Mouse (Mus musculus) hindbrain, embryonic 16.5 days (tissue): ENCODE results near the gene Tmem236. TPM values are rescaled to one million over a fixed set of nuclear protein-coding genes. Genes with fewer than 3 reads are reported as not detected.

ENCODE experiments used
- ATAC-seq: fragments of 200-750 bp; cut with Nextera tagmentation; 2 replicates; pipeline ENCODE4 v1.8.0; 2017; ENCODE audit warnings: moderate TSS enrichment, moderate library complexity
- H3K27ac ChIP-seq: fragments of 300-500 bp; sonication (generic); 2 replicates; pipeline ENCODE4 v1.5.1; 2014; ENCODE audit warnings: low read depth, mild to moderate bottlenecking, control low read depth, low read length, moderate library complexity
- H3K27me3 ChIP-seq: fragments of 300-500 bp; sonication (generic); replicated peaks from 2 replicates; pipeline ENCODE4 v1.6.1; 2014; ENCODE audit warnings: low read length; ENCODE audit not compliant: control insufficient read depth, insufficient read depth
- H3K36me3 ChIP-seq: fragments of 300-500 bp; sonication (generic); 2 replicates; pipeline ENCODE4 v1.6.1; 2014; ENCODE audit warnings: mild to moderate bottlenecking, low read length, moderate library complexity, mixed read lengths; ENCODE audit not compliant: control insufficient read depth, insufficient read depth
- H3K4me1 ChIP-seq: fragments of 300-500 bp; sonication (generic); 2 replicates; pipeline ENCODE4 v1.6.1; 2014; ENCODE audit warnings: low read depth, low read length; ENCODE audit not compliant: control insufficient read depth, insufficient read depth
- H3K4me2 ChIP-seq: fragments of 300-500 bp; sonication (generic); 2 replicates; pipeline ENCODE4 v1.6.1; 2014; ENCODE audit warnings: mild to moderate bottlenecking, low read length, control low read depth, moderate library complexity
- H3K4me3 ChIP-seq: fragments of 300-500 bp; sonication (generic); 2 replicates; pipeline ENCODE4 v1.5.1; 2014; ENCODE audit warnings: mild to moderate bottlenecking, low read length, control low read depth, moderate library complexity
- H3K9ac ChIP-seq: fragments of 300-500 bp; sonication (generic); 2 replicates; pipeline ENCODE4 v1.6.1; 2014; ENCODE audit warnings: low read depth, mild to moderate bottlenecking, control low read depth, low read length, moderate library complexity
- H3K9me3 ChIP-seq: fragments of 300-500 bp; sonication (generic); 2 replicates; pipeline ENCODE4 v1.6.1; 2014; ENCODE audit warnings: mild to moderate bottlenecking, low read length, moderate library complexity; ENCODE audit not compliant: control insufficient read depth
- WGBS: fragments of 180-500 bp; shearing (Covaris S2); extraction: QIAGEN DNeasy Blood & Tissue Kit; methylation state at CpG from one replicate; pipeline ENCODE4 v1.1.7; 2014; 5-methylcytosine and 5-hydroxymethylcytosine counted together
- microRNA counts: library from miRNA; unstranded; fragments of <30 nt; microRNA quantifications from one replicate; lab custom pipeline; 2016
- microRNA-seq: library from miRNA; unstranded; fragments of <30 nt; microRNA quantifications from one replicate; pipeline ENCODE4, GENCODE M21; 2017
- polyA plus RNA-seq: library from polyadenylated mRNA; unstranded; fragments of >200 nt; fragmentation: Nextera tagmentation; extraction: Ambion mirVana; gene quantifications from 2 replicates; pipeline ENCODE4 v1.2.1, GENCODE M21; 2015

The Tmem236 gene
- polyA plus RNA-seq, 1 experiment from 2014 or later: 0.06 TPM

- H3K4me3 ChIP-seq: no peak overlapping the region
- no peak for ATAC-seq
- no peak overlapping the region for H3K27ac ChIP-seq
- no peaks in the 10 kb centered on the region for H3K4me1 ChIP-seq
- no peak overlapping the region for H3K4me2 ChIP-seq
- no peaks in the 10 kb centered on the region for H3K27me3 ChIP-seq
- H3K9ac ChIP-seq: no peak overlapping the region
- H3K36me3 ChIP-seq: no peaks in the 10 kb centered on the region
- H3K9me3 ChIP-seq: no peaks in the 10 kb centered on the region
These were observed 84.1 kb downstream of the Tmem236 start for GRCm38 (mm10) chr2:14258345-14258850.

DNA sequence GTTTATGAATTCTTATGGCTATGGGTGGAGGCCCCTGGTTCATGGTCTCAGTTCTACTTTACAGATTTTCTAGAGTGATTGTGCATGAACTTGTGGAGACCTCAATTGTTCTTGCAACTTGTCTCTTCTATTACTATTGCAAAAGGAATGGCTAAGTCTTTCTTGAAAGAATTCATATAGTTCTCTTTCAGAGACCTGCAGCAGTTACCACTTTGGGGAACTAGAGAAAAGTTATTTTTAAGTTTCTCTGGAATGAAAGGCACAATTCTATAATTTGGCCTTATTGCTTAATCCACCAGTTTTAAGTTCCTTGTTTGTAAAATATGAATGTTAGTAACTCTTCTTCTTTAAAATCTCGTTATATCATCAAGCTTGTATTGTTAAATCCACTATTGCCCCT, 87.8 kb downstream of the Tmem236 start:
- Histone ChIP-seq H3K27ac (no peak overlapping the region), H3K36me3 (no peaks in the 10 kb centered on the region), H3K9me3 (no peaks in the 10 kb centered on the region), H3K9ac (no peak overlapping the region), H3K27me3 (no peaks in the 10 kb centered on the region), H3K4me1 (no peaks in the 10 kb centered on the region), H3K4me3 (no peak overlapping the region), H3K4me2 (no peak overlapping the region)
- 86% methylated on average over 1 of the region's 1 CpGs for WGBS
- ATAC-seq: no peak

DNA sequence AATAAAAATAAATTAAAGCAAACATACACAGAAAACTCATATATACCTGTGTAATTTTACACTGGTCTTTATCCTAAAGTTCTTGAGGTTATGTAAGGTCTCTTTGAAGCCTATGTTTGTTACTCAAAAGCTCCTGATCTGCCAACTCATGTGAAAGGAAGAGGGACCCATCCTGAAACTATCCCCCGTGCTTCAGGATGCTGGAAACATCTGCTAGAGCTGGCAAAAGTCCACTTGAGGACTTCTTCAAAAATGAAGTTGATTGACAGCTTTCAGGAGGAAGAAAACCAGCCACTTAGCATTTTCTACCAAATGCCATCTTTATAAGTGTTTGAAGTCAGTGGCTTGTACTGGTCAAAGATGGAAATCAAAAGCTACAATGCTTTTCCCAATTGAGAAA, 94.8 kb downstream of the Tmem236 start:
- no peaks in the 10 kb centered on the region for H3K9me3 ChIP-seq
- no peak overlapping the region for H3K4me2 ChIP-seq
- H3K4me3 ChIP-seq: no peak overlapping the region
- H3K36me3 ChIP-seq: no peaks in the 10 kb centered on the region
- H3K27me3 ChIP-seq: no peaks in the 10 kb centered on the region
- H3K9ac ChIP-seq: no peak overlapping the region
- H3K4me1 ChIP-seq: no peaks in the 10 kb centered on the region
- ATAC-seq: no peak
- WGBS: 66% methylated on average over 1 of the region's 1 CpGs
- no peak overlapping the region for H3K27ac ChIP-seq

MicroRNA genes within 50 kb of the gene (microRNA counts, 519-probe panel; counts per million panel counts)
- 1,438 counts per million, percentile 12 among the panel's probes with 10 or more counts for microRNA mmu-miR-511 (lab: Ali Mortazavi, UCI)

Small RNA genes within 50 kb of the gene (microRNA-seq; reads per million reads assigned to microRNA genes)
- 1.7 reads per million for gene Mir511

Other genes starting within 250 kb of the Tmem236 start
- 78.3 and 84.2 TPM in 2 replicates for gene Hacd1, start 118.4 kb upstream of the Tmem236 start, polyA plus RNA-seq
- gene Stam, start 100.4 kb upstream of the Tmem236 start, polyA plus RNA-seq: 129 and 141 TPM in 2 replicates
- gene Mrc1, start 54.9 kb downstream of the Tmem236 start, polyA plus RNA-seq: 5.9 and 7.0 TPM in 2 replicates
- 4.7 and 5.5 TPM in 2 replicates for gene Slc39a12, start 213.8 kb downstream of the Tmem236 start, polyA plus RNA-seq